Mouse (Mus musculus) left cerebral cortex, postnatal 25 days (tissue): ENCODE measurements at regions not wholly inside any gene's neighbourhood (a gene's known extent, or its start where the extent isn't known, plus 50 kb on each side); places are given as distances from the start of the nearest gene placed in this dataset.

Source experiments
- DNase-seq, 2 experiments: peaks; one replicate each; pipeline ENCODE4 v3.0.0; 2022; ENCODE audit warnings: low spot score in 2 of 2, mixed read lengths in 1 of 2
- intact Hi-C: fragments of 180-260 bp; cut with DNase I; formaldehyde crosslinking; loops from one replicate; pipeline ENCODE4 v1.15.1; 2025

DNA sequence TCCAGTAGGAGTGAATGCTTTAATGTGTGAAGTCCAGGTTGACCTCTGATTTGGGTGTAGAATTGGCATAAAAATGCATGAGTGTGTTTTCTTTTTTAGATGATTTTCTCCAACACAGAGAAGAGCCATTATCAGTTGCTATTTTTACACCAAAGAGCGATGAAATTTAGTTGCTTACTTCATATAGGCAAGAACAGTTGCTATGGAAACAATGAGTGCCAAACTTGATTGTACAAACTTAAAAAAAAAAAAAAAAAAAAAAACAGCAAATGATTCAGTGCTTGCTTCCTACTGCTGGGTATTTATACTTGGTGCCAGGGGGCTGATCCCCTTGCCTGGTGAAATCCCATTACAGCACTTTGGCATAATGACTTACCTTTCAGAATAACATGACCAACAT is 268.0 kb downstream of the Sec23a start:
- peak; percentile 30 to 47 for DNase-seq
- intact Hi-C loops: no loop called here

DNA sequence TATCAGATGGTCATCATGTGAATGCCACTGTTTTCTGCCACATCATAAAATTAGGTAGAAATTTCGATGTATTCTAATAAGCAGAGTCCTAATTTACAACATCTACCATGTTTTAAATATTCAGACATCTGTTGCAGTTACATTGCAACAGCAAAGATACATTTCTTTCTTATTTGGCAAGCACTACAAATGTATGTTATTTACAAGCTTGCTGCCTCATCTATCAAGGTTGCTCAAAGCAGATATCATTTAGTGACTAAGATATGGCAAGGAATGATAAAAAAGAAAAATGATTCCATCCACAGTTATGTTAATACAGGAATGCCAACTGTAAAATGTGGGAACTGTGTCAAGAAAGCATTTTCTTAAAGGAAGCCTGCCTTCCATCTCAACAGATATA is 283.7 kb downstream of the Sec23a start:
- DNase-seq: no peak
- intact Hi-C loops: no loop called here

DNA sequence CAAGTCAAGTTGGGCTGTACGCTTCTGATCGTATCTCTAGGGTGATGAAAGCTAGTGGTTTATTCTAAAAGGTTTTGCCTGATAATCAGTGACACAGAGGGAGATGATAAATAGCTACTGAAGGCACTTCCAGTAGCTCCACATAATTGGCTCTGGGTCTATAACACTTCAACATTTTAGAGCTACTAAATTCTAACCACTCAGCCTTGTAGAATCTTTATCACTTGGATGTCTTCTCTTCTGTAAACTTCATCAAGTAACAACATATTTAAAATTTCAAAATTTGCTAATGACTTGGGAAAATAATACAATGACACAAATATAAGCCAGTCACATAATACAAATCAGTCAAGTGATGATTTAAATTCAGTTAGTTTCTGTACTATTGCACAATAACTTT is 284.3 kb downstream of the Sec23a start:
- no peak for DNase-seq
- intact Hi-C loops: no loop called here

DNA sequence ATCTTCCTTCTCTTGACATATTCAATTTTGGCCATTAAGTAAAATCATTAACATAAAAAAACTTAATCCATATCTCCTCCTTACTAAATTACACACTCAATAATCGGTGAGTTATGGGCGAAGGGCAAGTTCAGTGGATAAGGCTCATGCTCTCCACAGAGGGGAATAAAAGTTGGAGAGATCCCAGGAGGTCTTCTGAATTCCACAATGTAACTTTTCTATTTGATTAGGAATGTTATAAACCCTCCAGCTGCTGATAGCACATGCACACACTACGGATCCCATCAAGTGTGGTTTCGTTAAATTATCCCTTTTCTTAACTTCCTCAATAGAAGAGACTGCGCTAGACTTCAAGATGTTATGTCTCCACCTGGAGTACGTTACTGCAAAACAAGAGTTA is 293.9 kb downstream of the Sec23a start:
- no peak for DNase-seq
- intact Hi-C loops: no loop called here

DNA sequence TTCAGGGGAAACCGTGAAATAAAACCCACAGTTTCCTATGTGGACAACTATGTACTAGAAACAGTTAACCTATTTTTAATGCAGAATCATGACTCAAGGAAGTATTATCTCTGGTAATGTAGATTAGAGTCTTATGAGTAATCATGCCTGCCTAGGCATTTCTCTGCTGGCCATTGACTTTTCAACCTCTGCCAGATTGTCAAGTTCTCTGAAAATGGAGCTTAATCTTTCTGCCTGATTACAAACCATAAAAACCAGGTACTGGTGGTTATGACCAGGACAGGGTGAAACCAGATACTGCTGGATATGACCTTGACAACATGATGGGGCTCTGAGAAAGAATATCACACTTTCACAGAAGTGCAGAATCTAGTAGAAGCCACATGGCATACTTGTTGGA is 297.6 kb downstream of the Sec23a start:
- no peak for DNase-seq
- intact Hi-C loops: no loop called here

DNA sequence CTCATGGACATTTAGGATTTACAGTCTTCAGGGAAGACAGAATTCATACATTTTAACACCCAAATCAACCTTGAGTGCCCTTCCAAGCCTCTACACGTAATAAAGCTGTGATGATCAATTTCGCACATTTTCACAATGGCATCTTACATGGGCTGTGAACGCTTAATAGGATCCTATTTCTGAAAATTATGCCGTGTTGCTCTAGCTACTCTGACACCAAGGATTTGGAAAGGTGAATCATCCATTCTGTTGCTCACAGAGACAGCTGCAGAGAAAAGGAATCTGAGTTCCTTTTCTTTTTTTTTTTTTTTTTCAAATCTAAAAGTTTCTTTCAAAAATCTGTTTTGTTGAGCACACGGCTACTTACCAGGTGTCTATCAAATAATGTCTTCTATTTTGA is 316.1 kb downstream of the Sec23a start:
- intact Hi-C loops: no loop called here
- peak; percentile 4 to 15 for DNase-seq

DNA sequence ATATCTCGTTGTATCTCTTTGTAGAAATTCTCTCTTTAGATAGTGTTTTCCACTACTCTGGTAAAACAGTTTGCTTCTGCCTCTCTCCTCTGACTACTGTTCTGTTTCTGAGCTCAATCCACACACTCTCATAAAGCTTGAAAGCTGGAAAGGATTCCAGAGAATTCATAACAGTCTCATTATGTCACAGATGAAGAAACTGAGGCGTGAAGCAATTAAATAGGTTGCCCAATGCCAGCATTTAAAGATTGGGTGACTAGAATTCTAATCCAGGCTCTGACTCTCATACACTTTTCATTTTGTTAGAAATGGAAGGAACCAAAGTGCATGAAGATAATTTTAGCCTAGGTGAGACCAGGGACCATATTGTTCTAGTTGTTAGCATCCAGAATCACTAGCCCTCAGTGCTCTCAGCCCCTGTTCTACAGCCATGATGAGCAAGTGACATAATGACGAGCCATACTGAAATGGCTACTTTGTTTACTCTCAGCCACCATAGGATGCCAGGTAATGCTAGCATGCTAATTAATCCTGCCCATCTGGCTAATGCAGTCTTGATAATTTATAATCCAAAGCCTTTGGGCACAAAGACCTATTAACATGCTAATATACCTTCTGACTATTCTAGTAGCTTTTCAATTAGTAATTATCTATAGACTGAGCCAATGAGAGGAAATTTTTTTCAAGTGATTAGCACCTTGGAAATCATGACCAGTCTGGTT is 341.7 kb downstream of the Sec23a start:
- DNase-seq: no peak
- intact Hi-C loops: no loop called here

DNA sequence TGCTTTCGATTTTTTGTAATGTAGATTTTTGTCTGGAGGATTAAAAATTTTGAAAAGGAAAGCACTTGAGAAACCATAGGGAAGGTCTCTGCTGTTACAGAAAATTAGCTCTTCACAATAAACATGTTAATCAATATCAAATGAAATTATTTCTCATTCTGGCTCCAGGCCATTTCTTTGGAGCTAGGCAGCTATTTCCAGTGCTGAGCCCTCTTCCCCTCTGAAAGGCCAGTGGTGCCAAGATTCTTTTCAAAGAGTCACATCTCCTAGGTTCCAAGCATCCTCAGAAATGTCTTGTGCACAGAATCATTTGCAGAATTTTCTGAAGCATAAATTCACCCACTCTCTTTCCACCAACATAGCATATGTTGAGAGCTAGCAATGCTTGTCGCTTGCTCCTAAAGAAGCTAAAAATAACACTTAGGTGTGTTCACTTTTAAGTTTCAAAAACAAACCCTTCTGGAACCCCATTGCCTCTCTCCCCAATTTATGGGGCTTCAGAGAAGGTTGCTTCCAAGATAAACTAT is 357.2 kb downstream of the Sec23a start:
- intact Hi-C loops: loop anchor here (10.0 kb wide), 1 partner anchor 220 kb away; no protein-coding TSS in a partner anchor
- peak; percentile 30 to 76 for DNase-seq

DNA sequence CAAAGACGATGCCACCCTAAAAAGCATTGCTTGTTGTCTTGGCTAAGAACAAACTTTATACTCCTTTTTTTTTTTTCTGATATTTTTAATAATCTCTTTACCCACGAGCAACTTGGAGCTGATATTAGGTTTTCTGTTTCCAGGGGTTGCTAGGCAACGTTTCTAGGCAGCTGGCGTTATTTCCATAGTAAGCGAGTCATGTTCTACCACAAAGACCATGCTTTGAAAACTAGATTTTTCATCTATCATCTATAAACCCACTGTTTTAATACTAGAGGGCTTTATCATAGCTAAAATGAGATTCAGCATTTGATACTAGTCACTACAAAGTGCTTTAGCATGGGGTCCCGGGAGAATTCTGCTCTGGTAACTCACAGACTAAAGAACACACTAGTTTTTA is 358.1 kb downstream of the Sec23a start:
- intact Hi-C loops: loop anchor here (10.0 kb wide), 1 partner anchor 219 kb away; no protein-coding TSS in a partner anchor

DNA sequence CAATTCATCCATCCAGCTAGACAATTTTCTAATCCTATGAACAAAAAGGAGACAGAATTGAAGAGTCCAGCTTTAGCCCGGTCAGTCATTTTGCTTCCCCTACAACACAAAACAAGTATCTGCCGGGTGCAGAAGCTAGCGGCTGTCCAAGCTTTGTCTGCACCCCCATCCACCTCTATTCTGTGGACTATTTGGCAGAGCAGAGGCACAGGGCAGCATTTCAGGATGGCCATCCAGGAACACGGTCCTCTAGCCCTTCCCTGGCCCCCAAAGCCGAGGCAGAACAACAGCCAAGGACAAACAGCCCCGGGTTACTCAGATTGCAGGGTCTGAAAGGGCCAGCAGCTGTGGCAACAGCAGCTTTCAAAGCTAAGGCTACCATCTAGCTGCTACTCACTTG is 358.6 kb downstream of the Sec23a start:
- intact Hi-C loops: loop anchor here (10.0 kb wide), 1 partner anchor 218 kb away; no protein-coding TSS in a partner anchor
- DNase-seq: peak; percentile 11 to 17

More for the DNA sequence above, 358.1 kb downstream of the Sec23a start:
- peak; percentile 47 to 52 for DNase-seq

DNA sequence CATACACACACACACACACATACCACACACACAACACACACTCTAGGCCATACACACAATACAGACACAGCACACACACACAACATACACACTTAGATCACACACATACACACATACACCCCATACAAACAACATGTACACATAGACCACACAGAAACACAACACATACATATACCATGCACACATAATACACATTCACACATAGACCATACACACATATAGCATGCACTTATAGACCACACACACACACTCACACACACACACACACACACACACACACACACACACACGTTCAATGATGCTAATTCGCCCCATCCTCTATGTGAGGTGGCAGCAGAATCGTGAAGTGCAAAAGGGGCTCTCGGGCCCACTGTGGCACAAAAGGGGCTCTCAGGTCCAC is 359.1 kb downstream of the Sec23a start:
- no peak for DNase-seq
- intact Hi-C loops: loop anchor here (10.0 kb wide), 1 partner anchor 218 kb away; no protein-coding TSS in a partner anchor

DNA sequence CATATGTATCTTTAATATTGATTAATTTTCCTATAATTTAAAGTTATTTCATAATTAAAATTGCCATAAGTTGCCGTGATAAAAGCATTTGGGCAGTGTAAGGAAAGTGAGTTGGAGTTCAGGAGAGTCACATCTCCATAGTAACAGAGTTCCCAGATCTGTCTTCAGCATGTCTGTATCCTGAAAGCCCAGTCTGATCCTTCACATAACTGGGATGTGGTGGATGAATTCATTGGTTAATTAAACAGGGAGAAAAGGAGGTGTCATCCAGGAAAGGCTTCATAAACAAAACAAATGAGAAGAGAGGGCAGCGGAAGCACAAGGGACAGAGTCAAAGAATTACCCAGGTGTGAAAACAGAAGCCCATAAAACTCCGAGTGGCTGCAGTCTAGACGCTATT is 363.5 kb downstream of the Sec23a start:
- no peak for DNase-seq
- intact Hi-C loops: loop anchor here (10.0 kb wide), 1 partner anchor 824 kb away; no protein-coding TSS in a partner anchor

DNA sequence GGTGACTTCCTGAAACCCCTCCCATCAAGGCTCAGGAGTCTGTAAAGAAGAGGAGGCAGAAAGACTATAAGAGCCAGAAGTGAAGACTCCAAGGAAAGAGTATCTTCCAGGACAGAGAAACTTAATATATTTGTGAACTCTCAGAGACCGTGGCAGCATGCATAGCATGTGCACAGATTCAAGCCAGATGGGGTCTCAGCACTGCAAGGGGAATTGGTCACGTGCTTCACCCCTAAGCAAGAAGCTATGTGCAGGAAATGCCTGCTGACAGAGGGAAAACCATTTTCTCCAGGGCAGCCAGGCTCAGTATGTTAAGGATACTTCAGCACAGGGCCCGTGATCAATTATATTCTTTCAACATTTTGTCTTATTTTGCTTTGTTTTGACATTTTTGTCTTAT is 368.0 kb downstream of the Sec23a start:
- DNase-seq: no peak
- intact Hi-C loops: loop anchor here (10.0 kb wide), 1 partner anchor 819 kb away; no protein-coding TSS in a partner anchor

DNA sequence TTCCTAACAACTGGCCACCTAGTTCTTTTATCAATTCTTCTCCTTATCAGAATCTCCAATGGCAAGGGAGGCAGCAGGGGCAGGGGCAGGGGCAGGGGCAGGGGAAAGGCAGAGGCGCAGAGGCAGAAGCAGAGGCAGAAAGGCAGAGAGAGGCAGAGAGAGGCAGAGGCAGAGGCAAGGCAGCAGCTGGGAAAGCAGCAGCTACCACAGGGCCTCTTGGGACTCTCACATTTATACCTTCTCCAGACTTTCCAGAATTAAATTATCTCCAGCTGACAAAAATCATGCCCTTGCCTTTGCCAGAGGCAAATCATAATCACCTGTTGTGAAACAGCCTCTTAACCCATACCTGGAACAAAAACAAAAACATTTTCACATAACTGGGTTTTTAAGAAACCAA is 370.4 kb upstream of the Clec14a start:
- intact Hi-C loops: loop anchor here (5.0 kb wide), 1 partner anchor 427 kb away; the partner anchor contains the start of gene Sstr1
- DNase-seq: no peak

DNA sequence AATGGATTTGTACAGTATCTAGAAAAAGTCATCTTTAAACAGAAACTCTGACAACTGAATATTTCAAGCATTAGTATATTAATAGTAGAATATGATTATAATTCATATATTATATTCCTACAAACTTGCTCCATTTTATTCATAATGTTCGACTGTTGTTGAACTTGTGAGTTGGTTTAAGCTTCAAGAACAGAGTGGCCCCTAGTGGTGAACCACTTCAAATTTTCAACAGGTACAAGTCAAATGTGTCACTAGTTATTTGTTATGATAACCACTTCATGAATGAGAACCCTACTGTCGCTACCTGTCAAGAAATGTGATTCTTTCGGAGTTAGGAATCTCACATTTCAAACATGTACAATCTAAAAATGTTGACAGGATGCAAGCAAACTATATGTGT is 369.2 kb upstream of the Clec14a start:
- intact Hi-C loops: loop anchor here (5.0 kb wide), 1 partner anchor 426 kb away; the partner anchor contains the start of gene Sstr1
- DNase-seq: no peak

DNA sequence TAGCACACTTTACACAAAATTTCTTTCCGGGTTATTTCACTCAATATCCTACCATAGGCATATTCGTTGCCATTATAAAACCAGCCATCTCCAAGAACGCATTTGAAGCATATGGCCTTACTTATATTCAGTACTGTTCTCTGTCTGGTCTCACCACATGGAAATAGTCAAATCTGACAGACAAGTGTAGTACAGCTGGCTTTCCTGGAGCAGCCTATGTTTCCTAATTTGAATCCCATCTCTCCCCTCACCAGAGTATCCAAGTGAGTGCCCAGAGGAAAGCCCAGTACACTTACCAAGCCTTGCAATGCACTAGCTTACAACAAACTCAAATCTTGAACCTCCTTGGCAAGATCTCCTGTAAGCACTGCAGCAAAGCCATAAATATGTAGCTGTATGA is 363.4 kb upstream of the Clec14a start:
- intact Hi-C loops: no loop called here
- peak in 1 of 2 experiments; percentile 31 for DNase-seq

DNA sequence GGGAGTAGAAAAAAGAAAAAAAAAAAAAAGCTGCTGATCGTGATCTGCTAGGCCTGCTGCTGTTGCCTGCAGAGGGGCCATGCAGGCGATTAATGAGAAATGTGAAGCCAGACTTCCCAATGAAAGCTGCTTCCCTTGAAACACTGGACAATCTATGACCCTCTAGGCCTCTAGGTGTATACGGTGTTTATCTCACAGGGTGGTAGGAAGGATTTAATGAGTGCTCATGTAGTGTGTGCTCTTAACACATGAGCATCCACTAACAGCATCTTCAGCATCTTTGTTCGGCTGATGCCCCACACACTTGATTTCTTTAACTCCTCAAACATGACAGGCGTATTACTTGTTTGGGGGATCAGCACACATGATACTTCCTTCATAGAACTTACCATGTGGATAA is 359.7 kb upstream of the Clec14a start:
- DNase-seq: no peak
- intact Hi-C loops: no loop called here

DNA sequence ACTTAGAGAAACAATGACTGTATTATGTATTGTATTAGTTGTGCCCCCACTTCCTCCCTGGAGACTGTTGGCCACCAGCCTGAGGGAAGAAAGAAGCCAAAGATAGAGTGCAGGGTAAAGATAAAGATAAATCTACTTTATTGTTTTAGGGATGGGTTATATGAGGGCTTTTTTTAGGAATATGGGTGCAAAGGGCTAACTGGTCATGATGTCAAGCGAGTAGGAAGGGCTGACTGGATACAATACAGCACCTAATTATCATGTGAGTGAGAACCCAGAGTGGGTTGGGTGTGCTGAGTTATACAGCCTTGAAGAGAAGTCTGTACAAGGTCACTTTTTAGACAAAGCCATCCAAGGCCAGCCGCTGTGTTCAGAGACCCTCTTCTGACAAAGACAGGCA is 356.1 kb upstream of the Clec14a start:
- intact Hi-C loops: no loop called here
- DNase-seq: no peak

DNA sequence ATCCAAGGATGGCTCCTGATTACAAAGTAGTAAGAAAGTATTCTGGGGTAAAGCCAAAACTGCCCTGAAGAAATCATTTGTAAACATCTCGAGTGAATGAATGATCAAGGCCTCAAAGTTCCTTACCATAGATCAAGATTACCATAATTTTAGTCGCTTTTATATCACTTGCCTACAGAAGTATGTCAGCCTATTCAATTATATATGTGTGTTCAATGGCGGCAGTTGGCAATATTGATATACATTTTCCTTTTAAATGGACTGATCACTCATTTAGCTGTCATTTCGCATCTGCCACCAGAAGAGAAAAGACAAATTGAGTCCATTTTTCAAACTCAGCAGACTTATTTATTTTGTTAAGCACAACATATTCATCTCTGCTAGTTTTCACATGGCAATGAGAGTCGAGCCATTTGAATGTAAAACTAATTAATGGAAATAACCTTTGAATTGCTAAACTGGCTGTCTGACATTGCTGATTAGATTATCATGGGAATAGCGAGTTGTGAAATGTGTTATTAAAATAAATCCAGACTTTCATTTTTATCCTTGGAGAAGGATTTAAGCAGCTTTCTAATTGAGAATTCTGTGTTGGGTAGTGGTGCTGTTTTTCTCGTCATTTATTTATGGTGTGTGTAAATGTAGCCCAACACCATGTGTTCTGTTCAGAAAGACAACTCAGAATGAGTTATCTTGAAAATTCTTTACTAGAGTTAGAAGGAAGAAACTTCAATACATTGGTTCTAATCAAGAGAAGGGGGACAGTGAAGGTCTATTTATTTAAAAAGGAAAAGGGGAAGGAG is 350.6 kb upstream of the Clec14a start:
- intact Hi-C loops: no loop called here
- DNase-seq: peak in 1 of 2 experiments; percentile 18

DNA sequence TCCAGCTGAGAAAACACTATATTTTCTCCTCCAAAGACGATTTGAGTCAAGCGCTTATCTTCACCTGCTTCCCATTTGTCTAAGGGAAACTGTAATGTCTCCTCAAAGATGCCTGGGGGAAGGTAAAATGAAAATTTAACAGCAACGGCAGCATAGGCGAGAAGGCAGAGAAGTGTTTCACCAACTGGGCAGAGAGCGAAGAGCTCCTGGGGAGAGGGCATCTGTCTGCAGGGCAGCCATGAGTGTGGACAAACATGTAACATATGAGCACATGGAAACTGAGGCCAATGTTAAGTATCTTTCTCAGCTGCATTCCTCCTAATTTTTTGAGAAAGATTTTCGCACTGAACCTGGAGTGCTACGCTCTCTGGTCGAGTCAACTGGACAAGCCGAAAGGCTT is 325.7 kb upstream of the Clec14a start:
- intact Hi-C loops: no loop called here
- DNase-seq: no peak

DNA sequence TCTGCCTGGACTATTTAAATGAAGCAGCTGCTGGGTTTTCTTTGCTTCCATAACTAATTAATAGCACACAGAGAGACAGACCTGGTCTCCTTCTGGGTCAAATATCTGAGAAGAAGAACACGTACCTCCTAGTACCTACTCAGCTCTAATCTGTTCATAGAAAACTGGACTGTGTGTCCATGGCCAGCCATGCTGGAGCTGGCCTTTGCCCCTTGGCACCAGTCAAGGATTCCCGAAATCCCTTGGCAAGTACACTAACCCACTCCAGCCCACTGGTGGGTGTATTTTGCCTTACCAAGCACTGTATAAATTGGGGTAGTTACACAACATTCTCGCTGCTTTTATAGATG is 322.4 kb upstream of the Clec14a start:
- intact Hi-C loops: no loop called here
- DNase-seq: no peak
